In genomic region chr9:63753359-63753758, GRCm38 (mm10) we compare ENCODE assay signal across 12 mouse cellular contexts. TPM values are rescaled to one million over a fixed set of nuclear protein-coding genes. Genes with fewer than 3 reads are reported as not detected.
A peak's percentile ranks its signal among the peaks of the same experiment; 100 is the strongest.
DNase-seq lines count a peak whose midpoint lies in the region; ATAC-seq and TF ChIP-seq lines count a peak whose summit lies in the region.
"Had no signal": no experiment of that assay in that cellular context is flagged by ENCODE, and none has a peak within 500 bp of the region (broad histone marks: within the 10 kb centered on the region; RNA-seq: fewer than 3 reads in every experiment).

No protein-coding gene starts in this region.

- DNase-seq in heart, embryonic 10.5 days (ENCODE audit: low spot score), result no peak
- no peak for DNase-seq in heart, postnatal 25 days (ENCODE audit: low spot score)
- no peak for DNase-seq in kidney, postnatal 0 days (ENCODE audit: low spot score)
- no peak for DNase-seq in kidney, postnatal 36 days
- DNase-seq in embryonic facial prominence, embryonic 10.5 days (ENCODE audit: low spot score), result no peak
- no peak for DNase-seq in adrenal gland, adult 2 months
- DNase-seq: cerebellum, postnatal 36 days; gastrocnemius, postnatal 14 days; liver, embryonic 13.5 days; thymus, postnatal 36 days had no signal

- no peak overlapping the region for H3K9ac ChIP-seq in kidney, postnatal 0 days (ENCODE audit: low read depth, low read length)
- H3K9ac ChIP-seq in intestine, embryonic 16.5 days (ENCODE audit: low read depth, low read length), result no peak overlapping the region
- H3K9ac ChIP-seq: liver, embryonic 13.5 days had no signal

- H3K36me3 ChIP-seq in heart, embryonic 10.5 days, result 0 out of 2 replicates have a peak, but pooled peaks cover 3% of the 10 kb centered on the region
- H3K36me3 ChIP-seq in kidney, postnatal 0 days (ENCODE audit: insufficient read depth, low read length), result no peaks in the 10 kb centered on the region
- H3K36me3 ChIP-seq in embryonic facial prominence, embryonic 10.5 days (replicated peaks), result peaks cover 8% of the 10 kb centered on the region
- no peaks in the 10 kb centered on the region for H3K36me3 ChIP-seq in intestine, embryonic 16.5 days (ENCODE audit: control insufficient read depth, insufficient read depth, low read length)
- H3K36me3 ChIP-seq: liver, embryonic 13.5 days had no signal

- intact Hi-C loops in heart, postnatal 25 days (cut with DNase I), result no loop called here

- no peak for ATAC-seq in kidney, postnatal 0 days (replicated peaks; ENCODE audit: low FRiP score, low read depth)
- no peak for ATAC-seq in intestine, embryonic 16.5 days
- no peak for ATAC-seq in frontal cortex, adult (ENCODE audit: low TSS enrichment)

- peak overlapping the region; percentile 10; the same call in 1 of the 2 replicates for H3K4me2 ChIP-seq in kidney, postnatal 0 days (ENCODE audit: low read length)
- peak overlapping the region; percentile 85; the same call in 1 of the 2 replicates for H3K4me2 ChIP-seq in intestine, embryonic 16.5 days (ENCODE audit: low read depth, low read length)
- H3K4me2 ChIP-seq: liver, embryonic 13.5 days had no signal

- H3K27ac ChIP-seq in heart, embryonic 10.5 days, result peak overlapping the region; percentile 29; the same call in 1 of the 2 replicates
- no peak overlapping the region for H3K27ac ChIP-seq in kidney, postnatal 0 days
- H3K27ac ChIP-seq in embryonic facial prominence, embryonic 10.5 days (replicated peaks), result no peak overlapping the region
- no peak overlapping the region for H3K27ac ChIP-seq in intestine, embryonic 16.5 days (ENCODE audit: low read length)
- H3K27ac ChIP-seq: liver, embryonic 13.5 days had no signal

- H3K4me1 ChIP-seq in heart, embryonic 10.5 days, result peaks cover 82% of the 10 kb centered on the region
- H3K4me1 ChIP-seq in kidney, postnatal 0 days (replicated peaks; ENCODE audit: insufficient read depth, low read length), result peaks cover 60% of the 10 kb centered on the region
- peaks cover 94% of the 10 kb centered on the region for H3K4me1 ChIP-seq in embryonic facial prominence, embryonic 10.5 days
- H3K4me1 ChIP-seq in intestine, embryonic 16.5 days (ENCODE audit: control insufficient read depth, insufficient read depth, low read length), result peaks cover 69% of the 10 kb centered on the region

- H3K27me3 ChIP-seq in heart, embryonic 10.5 days (ENCODE audit: insufficient read depth, poor library complexity, severe bottlenecking), result no peaks in the 10 kb centered on the region
- no peaks in the 10 kb centered on the region for H3K27me3 ChIP-seq in kidney, postnatal 0 days (ENCODE audit: insufficient read depth, low read length)
- H3K27me3 ChIP-seq in embryonic facial prominence, embryonic 10.5 days (replicated peaks; ENCODE audit: low read depth, poor library complexity, severe bottlenecking), result no peaks in the 10 kb centered on the region
- H3K27me3 ChIP-seq in intestine, embryonic 16.5 days (replicated peaks; ENCODE audit: control insufficient read depth, insufficient read depth, low read length), result no peaks in the 10 kb centered on the region
- H3K27me3 ChIP-seq: liver, embryonic 13.5 days had no signal

- TF ChIP-seq CTCF in kidney, postnatal 0 days (IDR thresholded peaks at IDR 0.05; ENCODE audit: low read depth), result no peak

- H3K9me3 ChIP-seq in heart, embryonic 10.5 days, result no peaks in the 10 kb centered on the region
- H3K9me3 ChIP-seq in kidney, postnatal 0 days (replicated peaks; ENCODE audit: low read length), result no peaks in the 10 kb centered on the region
- H3K9me3 ChIP-seq in embryonic facial prominence, embryonic 10.5 days, result no peaks in the 10 kb centered on the region
- H3K9me3 ChIP-seq in intestine, embryonic 16.5 days (ENCODE audit: control insufficient read depth, low read length), result no peaks in the 10 kb centered on the region
- H3K9me3 ChIP-seq: liver, embryonic 13.5 days had no signal

- WGBS in heart, embryonic 10.5 days, result 73% methylated on average over 8 of the region's 8 CpGs
- WGBS in kidney, postnatal 0 days, result 60% methylated on average over 8 of the region's 8 CpGs
- 80% methylated on average over 8 of the region's 8 CpGs for WGBS in embryonic facial prominence, embryonic 10.5 days
- WGBS in intestine, embryonic 16.5 days, result 75% methylated on average over 8 of the region's 8 CpGs

- no peak overlapping the region for H3K4me3 ChIP-seq in heart, embryonic 10.5 days
- no peak overlapping the region for H3K4me3 ChIP-seq in kidney, postnatal 0 days (replicated peaks; ENCODE audit: low read depth, low read length)
- H3K4me3 ChIP-seq in embryonic facial prominence, embryonic 10.5 days, result peak overlapping the region; percentile 86; the same call in 1 of the 2 replicates
- no peak overlapping the region for H3K4me3 ChIP-seq in intestine, embryonic 16.5 days (ENCODE audit: low read length)
- H3K4me3 ChIP-seq: liver, embryonic 13.5 days had no signal

RNA-seq across cellular contexts. Expression of gene Smad3, which starts 4.4 kb away (rescaled TPM):
- 15.2 and 20.0 TPM in 2 replicates for polyA plus RNA-seq in heart, embryonic 10.5 days (2016; fragmentation: Nextera tagmentation; extraction: Ambion mirVana)
- 10 to 100 TPM; 14.0 to 14.5 TPM for total RNA-seq in heart, postnatal 25 days (2021)
- 19.2 and 20.0 TPM in 2 replicates for polyA plus RNA-seq in kidney, postnatal 0 days (2015; fragmentation: Nextera tagmentation; extraction: Ambion mirVana)
- polyA plus RNA-seq in embryonic facial prominence, embryonic 10.5 days (2016; fragmentation: Nextera tagmentation; extraction: Ambion mirVana), result 23.4 and 25.5 TPM in 2 replicates
- polyA plus RNA-seq in intestine, embryonic 16.5 days (2015; fragmentation: Nextera tagmentation; extraction: Ambion mirVana), result 10.9 and 11.8 TPM in 2 replicates
- 10 to 100 TPM; 30.4 to 33.7 TPM for total RNA-seq in adrenal gland, adult 2 months (2021)
- polyA plus RNA-seq in adrenal gland, adult 2 months (2012; rRNA removed), result 29.5 and 41.9 TPM in 2 replicates
